Mouse (Mus musculus) T-helper 2 cell (primary cell): ENCODE data around the gene Sh3bp5.

Experiments
- in situ Hi-C: fragments of 300-600 bp; cut with MboI, MseI; formaldehyde crosslinking; loops from one replicate; pipeline ENCODE4 v1.15.1; 2025; ENCODE audit warnings: high pct_unique_total_duplicates

Sh3bp5 gene

DNA sequence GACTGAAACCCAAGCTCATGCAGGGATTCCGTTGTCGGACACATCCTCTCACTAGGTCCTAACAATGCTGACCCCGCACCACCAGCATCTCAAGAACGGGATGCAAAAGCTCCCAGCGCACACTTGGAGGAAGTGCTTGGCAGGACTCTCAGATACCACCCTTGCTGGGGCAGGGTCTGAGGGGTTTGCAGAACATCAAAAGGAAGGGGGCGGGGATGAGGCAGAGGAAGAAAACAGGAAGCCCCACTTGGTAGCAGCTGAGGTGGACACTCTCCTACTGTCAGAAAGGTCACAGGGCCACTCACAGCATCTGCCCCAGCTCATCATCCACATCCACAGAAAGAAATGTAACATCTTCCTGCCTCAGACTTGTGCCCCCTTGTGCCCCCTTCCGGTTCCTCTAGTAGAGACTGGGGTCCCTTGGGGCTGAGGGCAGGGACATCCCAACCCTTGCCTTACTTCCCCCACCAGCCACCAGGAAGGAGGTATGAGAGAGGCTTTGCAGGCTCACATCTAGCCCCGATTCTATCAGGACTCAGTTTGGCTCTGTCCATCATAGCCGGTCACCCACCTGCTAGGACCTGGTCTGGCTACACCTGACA, 25.7 kb downstream of the Sh3bp5 start:
- in situ Hi-C loops, result no loop called here

DNA sequence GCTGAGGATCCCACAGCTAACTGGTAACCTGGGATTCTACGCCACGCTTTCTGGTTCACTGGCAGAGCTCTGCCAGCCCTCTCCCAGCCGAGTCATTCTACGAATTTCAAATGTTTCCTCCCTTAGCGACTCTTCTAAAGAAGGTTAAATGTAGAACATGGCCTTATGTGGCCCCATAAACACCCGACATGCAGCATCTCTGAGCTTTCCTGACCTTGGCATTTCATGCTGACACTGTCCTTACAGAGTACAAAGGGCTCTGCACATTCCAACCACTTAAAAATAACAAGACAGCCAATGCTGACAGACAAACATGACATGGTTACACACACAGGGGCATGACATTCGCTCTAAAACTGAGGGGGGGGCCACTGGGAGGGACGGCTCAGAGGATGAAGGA, 27.2 kb downstream of the Sh3bp5 start:
- in situ Hi-C loops, result no loop called here

DNA sequence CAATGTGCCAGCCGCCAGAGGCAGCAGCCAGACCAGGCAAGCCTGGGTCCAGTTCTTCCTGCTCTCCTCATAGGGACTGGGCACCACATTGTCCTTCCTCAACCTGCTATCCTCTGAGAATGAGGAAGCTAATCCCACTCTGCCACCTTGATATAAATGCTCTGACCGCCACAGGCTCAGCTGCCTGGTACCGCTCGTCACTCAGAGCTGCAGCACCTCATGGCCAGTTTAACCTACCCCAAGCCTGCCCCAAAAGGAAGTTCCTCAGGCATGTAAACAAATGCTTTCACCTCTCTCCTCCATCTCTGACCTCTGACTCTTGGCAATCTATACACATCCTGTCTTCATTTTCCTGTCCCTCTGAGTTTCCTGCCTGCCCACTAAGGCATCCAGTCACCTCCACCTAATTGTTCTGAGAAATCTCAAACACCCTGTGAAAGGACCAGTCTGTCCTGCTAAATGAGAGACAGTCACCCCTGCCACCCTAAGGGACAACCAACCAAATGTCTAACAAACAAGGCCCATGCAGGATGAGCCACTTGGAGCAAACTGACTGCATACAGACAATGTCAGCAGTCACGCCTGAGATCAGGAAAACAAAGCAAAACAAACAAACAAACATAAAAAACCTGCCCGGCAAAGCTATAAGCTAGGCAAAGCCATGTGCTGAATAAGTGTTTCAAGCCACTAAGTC, 27.8 kb downstream of the Sh3bp5 start:
- in situ Hi-C loops, result no loop called here

DNA sequence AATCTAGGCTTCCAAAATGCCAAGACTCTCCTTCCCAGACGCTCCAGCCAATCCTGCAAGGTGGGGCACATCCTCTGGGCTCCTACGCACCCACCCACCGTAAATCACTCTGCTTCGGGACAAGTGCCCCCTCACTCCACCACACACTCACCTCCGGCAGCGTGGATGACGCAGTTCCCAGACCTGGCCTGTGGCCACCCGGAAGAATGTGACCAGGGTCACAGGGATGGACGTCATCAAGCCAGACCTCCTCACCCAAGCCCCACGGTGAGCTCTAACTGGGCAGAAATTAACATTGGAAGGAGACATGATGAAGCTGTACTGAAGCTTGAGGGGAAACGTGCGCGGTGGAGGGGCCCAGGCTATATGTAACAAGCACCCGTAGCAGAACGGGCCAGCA, 28.7 kb downstream of the Sh3bp5 start:
- in situ Hi-C loops, result no loop called here

DNA sequence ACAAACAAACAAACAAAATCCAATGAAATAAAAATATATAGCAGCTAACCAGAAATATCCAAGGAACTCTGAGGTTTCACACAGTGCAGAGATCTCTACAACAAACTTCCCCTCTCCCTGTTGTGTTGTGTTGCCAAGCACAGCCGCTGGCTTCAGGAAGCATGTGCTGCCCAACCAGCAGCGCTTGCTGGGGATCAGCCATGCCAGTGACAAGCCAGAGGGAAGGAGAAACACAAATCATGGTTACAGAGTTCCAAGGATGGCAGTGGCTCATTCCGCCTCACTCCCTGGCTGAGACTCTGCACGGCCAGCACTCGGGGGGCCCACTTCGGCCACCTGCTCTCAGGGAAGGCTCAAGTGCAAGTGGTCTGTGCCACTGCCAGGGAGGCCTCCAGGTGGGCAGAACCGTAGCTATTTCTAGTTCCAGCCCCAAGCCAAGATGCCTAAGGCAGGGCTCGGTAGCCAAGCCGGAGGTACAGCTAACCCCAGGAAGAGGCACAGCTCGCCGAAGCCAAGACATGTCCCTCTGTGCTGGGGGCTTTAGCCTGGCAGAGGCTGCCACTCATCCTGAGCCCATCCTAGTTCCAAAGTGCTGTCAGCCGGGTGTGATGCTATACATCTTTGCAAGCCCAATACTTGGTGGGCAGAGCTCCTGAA, 29.6 kb downstream of the Sh3bp5 start:
- in situ Hi-C loops, result no loop called here

DNA sequence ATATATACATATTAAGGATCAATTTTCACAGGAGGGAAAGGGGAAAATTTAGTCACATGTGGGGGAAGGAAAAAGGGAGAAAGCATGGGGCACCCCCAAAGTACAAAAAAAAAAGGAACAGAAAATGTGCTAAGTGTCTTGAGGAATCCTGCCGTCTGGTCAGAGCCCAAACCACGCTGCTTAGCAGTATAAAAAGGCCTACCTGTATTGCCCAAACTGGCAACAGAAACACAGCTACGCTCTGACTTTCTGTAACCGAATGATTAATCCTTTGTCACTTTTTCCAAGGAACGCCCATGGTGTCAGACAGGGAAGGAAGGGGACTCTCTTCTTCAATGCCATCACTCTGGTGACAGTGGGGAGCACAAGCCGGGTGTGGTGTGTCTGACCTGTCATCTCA, 30.2 kb downstream of the Sh3bp5 start:
- in situ Hi-C loops, result no loop called here

DNA sequence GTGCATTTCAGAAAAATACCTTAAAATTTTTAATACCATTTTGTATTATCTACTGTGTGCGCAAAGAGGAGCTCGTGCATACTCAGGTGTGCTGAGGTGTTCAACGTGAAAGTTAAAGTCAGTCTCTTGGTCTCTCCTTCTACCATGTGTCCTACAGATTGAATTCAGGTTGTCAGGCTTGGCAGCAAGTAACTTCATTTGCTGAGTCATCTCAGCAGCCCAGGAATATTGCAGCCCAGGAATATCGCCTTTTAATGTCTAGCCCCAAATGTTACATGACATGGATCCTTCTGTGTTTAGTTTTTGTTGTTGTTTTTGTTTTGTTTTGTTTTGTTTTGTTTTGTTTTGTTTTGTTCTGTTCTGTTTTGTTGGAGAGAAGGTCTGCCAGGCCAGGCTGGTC, 31.2 kb downstream of the Sh3bp5 start:
- in situ Hi-C loops, result no loop called here

DNA sequence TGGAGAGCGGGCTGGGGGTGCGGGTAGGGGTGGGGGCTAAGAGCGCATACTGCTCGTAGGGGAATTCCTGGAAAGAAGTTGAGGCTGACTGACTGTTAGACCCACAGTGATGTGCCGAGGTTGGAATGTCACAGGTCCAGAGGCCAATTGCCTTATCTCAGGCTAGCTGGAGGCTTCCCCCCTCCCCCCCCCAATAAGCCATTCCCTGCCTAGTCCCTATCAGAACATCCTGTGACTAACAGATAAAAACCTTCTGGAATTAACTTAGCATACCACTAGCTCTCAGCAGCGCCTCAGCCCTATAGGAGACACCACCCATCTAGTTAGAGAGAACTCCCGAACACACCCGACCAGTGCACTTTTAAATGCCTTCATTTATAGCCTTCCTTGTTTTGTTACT, 31.9 kb downstream of the Sh3bp5 start:
- in situ Hi-C loops, result no loop called here

DNA sequence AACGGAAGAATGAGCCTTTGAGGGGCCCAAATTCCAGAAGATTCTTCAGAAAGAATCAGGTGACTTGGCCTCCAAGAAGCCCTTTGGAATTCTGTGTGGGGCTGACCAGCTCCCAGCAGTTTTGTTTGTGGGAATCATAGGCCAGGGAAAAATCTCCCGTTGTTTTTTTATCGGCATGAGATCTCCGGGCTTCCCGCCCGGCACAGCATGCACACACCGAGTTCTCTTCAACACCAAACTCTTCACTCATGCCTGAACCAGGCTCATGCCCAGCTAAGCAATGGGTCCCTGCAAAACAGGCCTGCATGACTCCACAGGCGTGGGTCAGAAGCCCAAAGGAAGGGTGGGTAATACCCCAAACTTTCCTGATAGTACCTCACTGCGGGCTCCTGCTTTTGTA, 32.3 kb downstream of the Sh3bp5 start:
- in situ Hi-C loops, result no loop called here

DNA sequence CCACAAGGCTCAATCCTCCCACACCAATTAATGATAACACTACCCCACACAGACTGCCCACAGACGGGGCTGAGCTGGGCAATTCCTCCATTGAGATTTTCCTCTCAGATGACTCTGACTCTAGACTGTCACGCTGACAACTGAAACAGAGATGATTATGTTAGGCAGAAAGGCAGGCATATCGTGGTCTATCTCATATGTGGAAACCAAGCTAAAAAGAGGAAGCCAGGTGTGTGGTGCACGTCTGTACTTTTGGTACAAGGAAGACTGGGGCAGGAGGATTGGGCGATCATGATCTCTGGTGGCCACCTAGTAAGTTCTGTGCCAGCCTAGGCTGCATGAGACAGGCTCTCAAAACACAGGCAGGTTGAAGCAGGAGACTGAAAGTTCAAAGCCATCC, 33.2 kb downstream of the Sh3bp5 start:
- in situ Hi-C loops, result no loop called here

DNA sequence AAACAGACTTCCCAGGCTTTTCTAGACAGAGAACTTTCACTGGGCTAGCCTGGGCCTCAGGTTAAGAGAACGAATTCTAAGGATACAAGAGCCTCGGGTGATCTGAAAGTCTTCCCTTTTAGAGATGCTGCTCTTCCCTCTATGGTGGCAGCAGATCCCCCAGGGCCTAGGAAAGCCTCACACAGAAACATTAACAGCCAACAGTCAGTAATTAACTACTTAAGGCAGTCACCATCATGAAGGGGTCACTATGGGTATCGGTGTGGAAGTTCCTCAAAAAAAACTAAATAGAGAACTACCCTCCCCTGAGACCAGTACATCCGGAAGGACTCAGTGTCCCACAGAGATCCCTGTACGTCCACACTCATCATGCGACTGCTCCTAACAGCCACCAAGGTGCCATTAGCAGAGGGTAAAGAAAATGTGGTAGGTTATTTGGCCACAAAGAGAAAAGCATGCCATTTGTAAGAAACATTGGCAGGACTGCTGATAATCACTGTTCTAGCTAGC, 33.9 kb downstream of the Sh3bp5 start:
- in situ Hi-C loops, result no loop called here

DNA sequence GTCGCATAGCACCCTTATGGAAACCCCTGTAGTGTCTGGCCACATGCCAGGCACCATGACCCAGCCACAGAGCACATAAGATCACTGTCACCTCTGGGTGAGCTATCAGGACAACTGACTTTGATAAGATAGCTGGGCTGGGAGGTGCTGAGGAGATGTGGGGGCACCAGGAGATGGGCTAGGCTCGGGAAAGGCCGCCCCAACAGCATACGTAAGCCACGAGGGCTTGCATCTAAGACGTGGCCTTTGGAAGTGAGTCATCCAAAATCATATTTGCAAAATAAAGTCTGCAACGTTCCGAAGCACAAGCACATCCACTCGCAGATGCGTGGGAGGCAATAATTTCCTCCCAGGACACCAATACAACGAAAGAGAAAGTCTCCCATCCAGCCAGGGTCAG, 35.0 kb downstream of the Sh3bp5 start:
- in situ Hi-C loops, result no loop called here

DNA sequence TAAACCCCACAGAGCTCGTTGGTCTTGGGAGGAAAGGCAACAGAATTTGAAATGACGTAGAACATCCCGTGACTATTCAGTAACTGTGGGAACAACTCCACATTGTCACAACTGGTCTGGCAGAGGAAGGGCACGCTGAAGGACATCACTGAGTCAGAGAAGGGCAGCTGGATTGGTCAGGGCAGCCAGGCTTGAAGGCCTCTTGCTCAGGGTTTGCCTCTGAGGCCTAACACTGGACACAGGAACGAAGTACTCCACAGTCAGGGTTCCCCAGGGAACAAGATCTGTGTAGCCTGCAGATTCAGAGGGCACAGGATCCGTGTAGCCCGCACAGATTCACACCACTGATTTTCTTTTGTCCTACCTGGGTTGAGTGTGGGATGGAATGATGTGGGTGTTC, 35.6 kb downstream of the Sh3bp5 start:
- in situ Hi-C loops, result no loop called here

DNA sequence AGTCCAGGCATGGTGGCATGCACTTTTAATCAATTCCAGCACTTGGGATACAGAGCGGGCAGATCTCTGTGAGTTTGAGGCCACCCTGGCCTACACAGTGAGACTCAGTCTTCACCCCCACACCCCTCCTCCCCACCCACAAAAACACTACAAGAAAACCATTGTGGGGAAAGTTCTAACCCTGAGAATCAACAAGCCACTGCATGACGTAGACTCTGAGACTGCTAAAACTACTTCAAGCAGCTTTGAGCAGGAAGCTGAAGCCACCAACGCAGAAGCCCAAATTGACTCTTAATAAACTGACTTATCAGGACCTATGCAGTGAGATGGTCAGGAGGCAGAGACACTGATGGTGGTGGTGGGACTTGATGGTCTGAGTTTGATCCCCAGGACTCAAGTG, 36.6 kb downstream of the Sh3bp5 start:
- in situ Hi-C loops, result no loop called here

DNA sequence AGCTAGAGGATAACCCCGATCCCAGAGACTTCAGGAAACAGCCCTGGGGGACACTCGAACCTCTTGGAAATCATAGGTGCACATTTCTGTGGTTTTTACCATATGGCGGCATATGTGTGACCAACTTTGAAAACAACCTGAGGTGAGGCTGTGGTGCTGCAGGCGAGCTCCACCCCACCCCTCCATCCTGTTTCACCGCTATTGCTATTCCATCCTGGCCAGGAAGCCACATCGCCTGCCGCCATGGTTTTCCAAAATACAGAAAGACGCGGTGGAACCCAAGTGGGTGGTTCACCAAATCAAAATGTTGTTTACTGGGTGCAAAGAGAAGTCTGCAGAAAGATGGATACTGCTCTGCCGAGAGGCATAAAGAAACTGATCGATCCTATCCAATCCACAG, 37.1 kb downstream of the Sh3bp5 start:
- in situ Hi-C loops, result no loop called here

DNA sequence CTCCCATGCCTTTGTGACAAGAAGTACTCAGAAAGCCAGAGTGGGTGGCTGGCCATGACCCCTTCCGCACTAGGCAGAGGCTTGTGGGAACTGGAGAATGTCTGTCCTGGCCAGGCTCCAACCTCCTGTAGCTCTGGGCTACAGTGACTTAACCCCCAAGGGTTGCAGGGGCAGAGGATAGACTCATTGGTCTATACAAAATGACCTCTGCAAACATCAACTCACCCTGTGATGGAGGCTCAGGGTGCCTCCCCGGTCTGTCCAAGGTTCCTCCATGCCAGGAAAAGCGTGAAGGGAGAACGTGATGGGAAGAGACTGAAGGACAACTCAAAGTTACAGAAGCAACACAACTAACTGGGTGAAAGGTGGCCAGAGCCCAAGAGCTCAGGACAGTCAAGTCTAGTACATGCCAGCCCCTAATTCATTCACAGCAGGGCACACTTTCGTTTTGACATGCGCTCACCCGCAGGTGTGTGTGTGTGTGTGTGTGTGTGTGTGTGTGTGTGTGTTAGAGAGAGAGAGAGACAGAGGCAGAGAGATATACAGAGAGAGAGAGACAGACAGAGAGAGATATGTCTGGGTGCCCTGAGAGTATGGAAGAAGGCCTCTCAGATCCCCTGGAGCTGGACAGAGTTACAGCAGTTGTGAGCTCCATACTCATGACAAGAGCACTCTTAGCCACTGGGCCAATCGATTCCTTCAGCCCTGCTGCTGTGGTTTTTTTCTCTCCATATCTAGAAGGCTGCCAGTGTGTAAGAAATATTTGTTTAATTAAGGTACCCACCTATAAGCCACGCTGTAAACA, 37.9 kb downstream of the Sh3bp5 start:
- in situ Hi-C loops, result no loop called here

DNA sequence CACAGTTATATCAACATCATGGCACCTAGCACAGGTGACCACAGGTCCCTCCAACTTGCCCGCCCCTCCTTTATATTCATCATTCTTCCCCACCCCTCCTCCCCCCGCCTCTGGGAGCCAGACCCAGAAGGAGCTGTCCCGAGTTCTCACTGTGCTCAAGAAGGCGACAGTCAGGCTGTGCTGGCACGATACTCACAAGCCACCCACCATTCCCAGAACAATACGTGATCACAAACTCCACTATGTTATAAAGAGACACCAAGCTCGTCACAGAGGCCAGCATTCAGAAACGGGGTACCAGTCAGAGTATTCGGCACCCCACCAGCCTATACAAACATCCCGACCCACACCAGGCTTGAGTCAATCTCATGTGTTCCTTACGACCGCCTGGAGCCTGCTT, 38.5 kb downstream of the Sh3bp5 start:
- in situ Hi-C loops, result no loop called here

DNA sequence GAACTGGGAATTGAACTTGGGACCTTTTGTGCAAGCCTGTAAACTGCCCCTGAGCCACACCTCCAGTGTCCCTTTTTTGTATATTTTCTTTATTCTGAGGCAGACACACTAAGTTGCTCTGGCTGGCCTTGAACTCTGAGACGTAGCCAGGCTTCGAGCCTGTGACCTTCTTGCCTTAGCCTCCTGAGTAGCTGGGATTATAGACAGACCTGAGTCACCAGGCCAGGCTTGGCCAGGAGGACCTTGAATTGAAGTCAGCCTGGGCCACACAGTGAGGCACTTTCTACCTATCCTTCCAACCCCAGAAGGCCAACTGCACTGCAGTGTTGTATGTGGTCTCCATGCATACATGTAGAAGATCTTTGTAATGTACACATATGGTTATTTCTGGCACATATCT, 39.5 kb downstream of the Sh3bp5 start:
- in situ Hi-C loops, result no loop called here

DNA sequence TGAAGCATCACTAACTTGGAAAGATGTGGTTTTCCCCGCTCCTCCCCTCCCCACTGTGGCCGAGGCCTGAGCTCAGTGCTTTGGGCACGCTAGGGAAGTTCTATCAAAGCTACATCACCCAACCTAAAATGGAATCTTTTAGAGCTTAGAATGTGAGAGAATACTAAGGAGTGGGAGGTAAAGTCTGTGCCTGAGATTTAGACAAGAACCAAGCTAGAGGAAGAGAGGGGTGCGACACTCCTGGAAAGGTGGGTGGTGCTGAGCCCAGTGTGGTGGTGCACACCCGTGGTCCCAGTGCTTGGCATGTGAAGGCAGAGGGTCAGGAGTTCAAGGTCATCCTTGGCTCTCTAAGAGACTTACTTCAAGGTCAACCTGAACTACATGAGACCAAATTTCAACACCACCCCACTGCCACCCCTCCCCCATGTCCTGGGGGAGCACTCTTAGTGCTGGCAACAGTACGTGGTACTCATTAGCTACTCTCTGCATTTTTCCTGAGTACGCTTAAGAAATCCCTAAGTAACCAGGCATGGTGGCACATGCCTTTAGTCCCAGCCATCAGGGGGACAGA, 40.2 kb downstream of the Sh3bp5 start:
- in situ Hi-C loops, result no loop called here

DNA sequence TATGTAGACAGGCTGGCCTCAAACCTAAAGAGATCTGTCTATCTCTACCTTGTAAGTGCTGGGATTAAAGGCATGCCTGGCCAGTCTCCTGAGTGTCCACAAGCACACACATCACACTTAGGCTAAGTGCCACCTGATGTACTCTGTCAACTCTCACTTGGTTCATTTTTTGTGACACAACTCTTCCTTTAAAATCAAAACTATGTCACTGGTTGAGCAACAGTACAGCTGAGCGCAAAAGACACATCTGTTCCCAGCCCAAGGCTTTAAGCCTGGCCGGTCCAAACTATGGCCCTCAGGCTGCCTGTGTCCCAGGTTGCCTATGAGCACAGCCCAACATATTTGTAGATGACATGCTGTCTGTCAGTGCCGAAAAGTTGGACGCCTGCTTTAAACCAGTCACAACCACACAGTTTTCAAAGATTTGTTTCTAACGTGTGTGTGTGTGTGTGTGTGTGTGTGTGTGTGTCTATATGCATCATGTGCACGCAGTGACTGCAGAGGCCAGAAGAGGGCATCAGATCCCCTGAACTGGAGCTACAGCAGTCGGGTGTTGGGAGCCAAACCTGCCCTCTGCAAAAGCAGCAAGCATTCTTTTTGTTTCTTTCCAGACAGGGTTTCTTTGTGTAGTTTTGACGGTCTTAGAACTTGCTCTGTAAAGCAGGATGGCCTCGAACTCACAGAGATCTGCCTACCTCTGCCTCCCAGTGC, 40.9 kb downstream of the Sh3bp5 start:
- in situ Hi-C loops, result no loop called here

DNA sequence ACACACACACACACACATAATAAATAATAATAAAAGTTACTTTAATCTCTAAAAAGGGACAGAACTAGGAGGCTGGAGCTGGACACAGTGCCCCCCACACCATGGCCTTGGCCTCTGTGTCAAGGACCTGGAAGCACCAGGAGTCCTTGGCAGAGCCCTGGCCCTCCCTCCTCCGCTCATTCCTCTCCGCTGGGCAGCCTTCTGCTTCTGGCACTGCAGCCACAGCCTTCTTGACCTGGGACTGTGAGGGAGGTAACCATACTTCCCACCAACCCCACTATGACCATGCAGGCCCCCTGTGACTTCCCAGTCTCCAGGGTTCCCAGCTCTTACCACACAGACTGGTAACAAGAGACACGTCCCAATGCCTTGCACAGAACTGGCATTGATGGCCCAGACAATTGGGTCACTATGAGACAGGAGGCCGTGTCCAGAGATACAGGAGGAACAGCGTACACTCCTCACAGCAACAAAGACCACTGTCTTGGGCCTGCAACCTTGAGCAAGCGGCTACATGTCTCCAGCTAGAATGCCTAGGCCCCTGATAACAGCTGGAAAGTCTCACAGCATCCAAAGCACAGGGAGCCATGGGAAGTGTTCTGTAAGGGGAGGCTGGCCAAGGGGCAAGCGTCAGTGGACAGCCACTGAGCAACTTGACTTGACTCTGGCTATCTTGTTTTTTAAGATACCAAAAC, 41.8 kb downstream of the Sh3bp5 start:
- in situ Hi-C loops, result no loop called here
